Mouse (Mus musculus): ENCODE measurements around the gene Nlrp1a.

GRCm38 (mm10) chr11:71155272-71155671 lies 10.8 kb upstream of the Nlrp1a start:
- TF ChIP-seq GATA1 (IDR thresholded peaks at IDR 0.05; ENCODE audit: low read length) (no peak), TAL1 (IDR thresholded peaks at IDR 0.05; ENCODE audit: low read length) (no peak)

Measured in erythroblast, embryonic 14.5 days (primary cell).